Mouse (Mus musculus) neural tube, embryonic 10.5 days (tissue): ENCODE measurements around the gene Emc6.

Source experiments
- DNase-seq: peaks from one replicate; pipeline ENCODE4 v3.0.0-alpha.2; 2017; ENCODE audit warnings: low spot score; ENCODE audit errors: extremely low spot score

The Emc6 gene

GRCm38 (mm10) chr11:73176608-73177508 lies at the start of gene Emc6, which contains the start of gene Tax1bp3:
Gene Emc6 (minus strand): TSS chr11:73177037.
Gene Tax1bp3 (plus strand): TSS chr11:73177083.
- peak; percentile 94 for DNase-seq

- no peak for DNase-seq
Observed at GRCm38 (mm10) chr11:73225856-73226255, 49.0 kb upstream of the Emc6 start.

- DNase-seq, result no peak
Observed at GRCm38 (mm10) chr11:73223966-73224365, 47.1 kb upstream of the Emc6 start.

GRCm38 (mm10) chr11:73222846-73223245 lies 46.0 kb upstream of the Emc6 start:
- no peak for DNase-seq

- no peak for DNase-seq
Observed at GRCm38 (mm10) chr11:73220651-73221050, 43.8 kb upstream of the Emc6 start.

- no peak for DNase-seq
Observed at GRCm38 (mm10) chr11:73219671-73220070, 42.8 kb upstream of the Emc6 start.

GRCm38 (mm10) chr11:73213956-73214355 lies 37.1 kb upstream of the Emc6 start:
- DNase-seq, result no peak

- DNase-seq, result no peak
Observed at GRCm38 (mm10) chr11:73207621-73208020, 30.8 kb upstream of the Emc6 start.

- DNase-seq, result no peak
Observed at GRCm38 (mm10) chr11:73205194-73205593, 28.4 kb upstream of the Emc6 start.

GRCm38 (mm10) chr11:73203895-73204294 lies 27.1 kb upstream of the Emc6 start:
- no peak for DNase-seq

- DNase-seq, result no peak
Observed at GRCm38 (mm10) chr11:73201597-73201996, 24.8 kb upstream of the Emc6 start.

- no peak for DNase-seq
Observed at GRCm38 (mm10) chr11:73201021-73201420, 24.2 kb upstream of the Emc6 start.

GRCm38 (mm10) chr11:73199879-73200278 lies 23.0 kb upstream of the Emc6 start:
- no peak for DNase-seq

- DNase-seq, result peak; percentile 92
Observed at GRCm38 (mm10) chr11:73199230-73199712, 22.4 kb upstream of the Emc6 start, which contains the start of gene Shpk. Gene Shpk (plus strand): TSS chr11:73199460.

GRCm38 (mm10) chr11:73198603-73199229 lies 21.9 kb upstream of the Emc6 start, which contains the start of gene Ctns:
Gene Ctns (minus strand): TSS chr11:73199042.
- no peak for DNase-seq

- no peak for DNase-seq
Observed at GRCm38 (mm10) chr11:73198190-73198589, 21.4 kb upstream of the Emc6 start.

GRCm38 (mm10) chr11:73194444-73194843 lies 17.6 kb upstream of the Emc6 start:
- DNase-seq, result no peak

GRCm38 (mm10) chr11:73193047-73193446 lies 16.2 kb upstream of the Emc6 start:
- no peak for DNase-seq

- no peak for DNase-seq
Observed at GRCm38 (mm10) chr11:73187231-73187630, 10.4 kb upstream of the Emc6 start.

- no peak for DNase-seq
Observed at GRCm38 (mm10) chr11:73185872-73186615, 9.2 kb upstream of the Emc6 start.

- DNase-seq, result no peak
Observed at GRCm38 (mm10) chr11:73177895-73178294, 1.1 kb upstream of the Emc6 start.

GRCm38 (mm10) chr11:73177509-73177875 lies 655 bp upstream of the Emc6 start:
- DNase-seq, result peak; percentile 84
